Mouse (Mus musculus): ENCODE measurements around the gene Nceh1. TPM values are rescaled to one million over a fixed set of nuclear protein-coding genes. Genes with fewer than 3 reads are reported as not detected.
"Not testable (repeated sequence)": the region's sequence is repeated elsewhere in the genome, so short reads cannot be mapped to it uniquely, and the experiment has no call there.

The Nceh1 gene
- polyA plus RNA-seq, 1 experiment from 2014 or later, result 7.0 TPM

- Histone ChIP-seq H3K27me3 (no peaks in the 10 kb centered on the region), H3K36me3 (no peaks in the 10 kb centered on the region), H3K4me1 (replicated peaks) (peaks cover 6% of the 10 kb centered on the region; the same call in 1 of the 2 replicates), H3K9ac (no peak overlapping the region), H3K4me2 (no peak overlapping the region), H3K27ac (replicated peaks) (0 out of 2 replicates have a peak overlapping the region, but pooled peaks have one; percentile 7), H3K9me3 (no peaks in the 10 kb centered on the region), H3K4me3 (no peak overlapping the region)
- WGBS, result 14% methylated on average over 7 of the region's 7 CpGs
- peak; percentile 63; the same call in 1 of the 2 replicates for ATAC-seq (ENCODE audit: low read depth)
Measured at GRCm38 (mm10) chr3:27272926-27273745, 90.4 kb downstream of the Nceh1 start.

- H3K9me3 ChIP-seq; H3K9ac ChIP-seq; H3K4me3 ChIP-seq; ATAC-seq (ENCODE audit: low read depth); H3K27me3 ChIP-seq; H3K27ac ChIP-seq (replicated peaks); H3K4me2 ChIP-seq; H3K36me3 ChIP-seq: not testable (repeated sequence)
- 97% methylated on average over 14 of the region's 14 CpGs for WGBS
- peaks cover 14% of the 10 kb centered on the region for H3K4me1 ChIP-seq (replicated peaks)
Measured at GRCm38 (mm10) chr3:27279286-27279925, 96.6 kb downstream of the Nceh1 start.

DNA sequence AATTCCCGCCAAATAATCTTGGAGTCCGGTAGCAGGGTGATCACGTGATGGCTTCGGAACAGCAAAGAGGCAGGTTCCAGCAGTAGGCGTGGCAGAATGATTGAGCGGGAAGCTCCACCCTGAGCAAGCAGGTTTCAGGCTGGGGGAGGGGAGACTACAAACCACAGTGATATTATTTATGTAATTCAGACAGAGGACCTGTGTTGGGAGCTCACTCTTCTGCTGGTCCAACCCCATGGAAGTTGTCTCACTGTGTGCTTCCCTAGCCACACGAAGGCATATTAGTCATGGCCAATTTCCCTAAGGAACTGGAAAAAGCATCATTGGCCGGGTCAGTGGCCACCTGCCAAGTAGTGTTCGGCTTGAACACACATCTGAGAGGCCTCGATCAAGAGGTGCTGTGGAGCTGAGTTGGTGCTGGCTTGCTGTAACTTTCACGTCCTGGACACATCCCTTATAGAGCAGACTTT is 97.5 kb downstream of the Nceh1 start:
- Histone ChIP-seq H3K36me3 (no peaks in the 10 kb centered on the region), H3K9me3 (no peaks in the 10 kb centered on the region), H3K27ac (replicated peaks) (no peak overlapping the region), H3K27me3 (no peaks in the 10 kb centered on the region), H3K9ac (no peak overlapping the region), H3K4me3 (no peak overlapping the region), H3K4me1 (replicated peaks) (peaks cover 14% of the 10 kb centered on the region), H3K4me2 (no peak overlapping the region)
- 56% methylated on average over 11 of the region's 11 CpGs for WGBS
- ATAC-seq (ENCODE audit: low read depth), result no peak

DNA sequence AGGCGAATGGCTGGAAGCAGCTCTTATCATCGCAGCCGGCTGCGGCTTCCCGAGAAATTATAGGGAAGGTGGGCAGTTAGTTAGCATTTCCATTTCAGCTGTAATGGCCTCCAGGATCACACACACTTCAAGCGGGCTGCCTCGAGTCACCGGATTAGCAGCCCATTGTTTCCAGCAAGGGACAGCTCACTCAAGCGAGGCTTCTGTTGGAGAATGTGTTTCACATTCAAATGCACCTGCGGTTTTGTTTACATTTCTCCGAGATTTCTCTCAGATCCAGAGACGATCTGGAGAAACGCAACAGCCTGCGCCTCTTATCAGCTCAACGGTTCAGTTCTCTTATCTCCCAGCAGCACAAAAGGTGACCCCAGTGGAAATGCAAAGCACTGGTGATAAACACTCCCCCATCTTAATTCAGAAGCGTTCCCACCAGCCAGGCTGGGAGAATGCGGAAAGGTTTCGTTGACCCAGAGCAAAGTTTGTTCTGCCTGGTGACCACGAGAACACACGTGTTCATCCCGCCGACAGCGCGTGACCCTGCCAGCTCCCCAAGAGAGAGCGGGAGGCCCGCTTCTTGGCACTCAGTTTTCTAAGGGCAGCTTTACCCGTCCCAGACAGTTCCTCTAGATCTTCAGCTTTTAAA is 100.4 kb downstream of the Nceh1 start:
- Histone ChIP-seq H3K27ac (replicated peaks) (peak overlapping the region; percentile 67), H3K27me3 (no peaks in the 10 kb centered on the region), H3K9ac (peak overlapping the region; percentile 14; the same call in 1 of the 2 replicates), H3K36me3 (no peaks in the 10 kb centered on the region), H3K9me3 (no peaks in the 10 kb centered on the region), H3K4me2 (peak overlapping the region; percentile 55), H3K4me1 (replicated peaks) (peaks cover 14% of the 10 kb centered on the region), H3K4me3 (peak overlapping the region; percentile 28)
- peak; percentile 68; the same call in 1 of the 2 replicates for ATAC-seq (ENCODE audit: low read depth)
- WGBS, result 5% methylated on average over 27 of the region's 27 CpGs

DNA sequence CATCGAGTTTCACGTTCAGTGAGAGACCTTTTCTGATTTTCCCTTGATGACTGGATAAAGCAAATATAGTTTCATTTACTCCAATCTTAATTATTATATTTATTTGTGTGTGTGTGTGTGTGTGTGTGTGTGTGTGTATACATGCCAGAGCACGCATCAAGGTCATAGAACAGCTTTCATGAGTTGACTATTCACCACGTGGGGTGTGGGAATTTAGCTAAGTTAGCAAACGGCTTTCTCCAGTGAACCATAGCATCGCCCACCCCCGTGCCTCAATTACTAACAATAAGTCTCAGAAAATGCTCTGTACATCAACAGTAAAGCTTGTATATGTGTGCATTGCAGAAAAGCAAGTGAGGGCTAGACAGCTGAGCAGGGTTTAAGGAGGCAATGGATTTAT is 101.0 kb downstream of the Nceh1 start:
- ATAC-seq (ENCODE audit: low read depth), result no peak
- Histone ChIP-seq H3K36me3 (no peaks in the 10 kb centered on the region), H3K9me3 (no peaks in the 10 kb centered on the region), H3K4me2 (peak overlapping the region; percentile 55), H3K27ac (replicated peaks) (no peak overlapping the region), H3K27me3 (no peaks in the 10 kb centered on the region), H3K9ac (no peak overlapping the region), H3K4me3 (no peak overlapping the region), H3K4me1 (replicated peaks) (peaks cover 14% of the 10 kb centered on the region)
- WGBS, result 65% methylated on average over 7 of the region's 7 CpGs

GRCm38 (mm10) chr3:27284227-27284626 is 101.5 kb downstream of the Nceh1 start:
- Histone ChIP-seq H3K4me2 (no peak overlapping the region), H3K9me3 (no peaks in the 10 kb centered on the region), H3K4me3 (no peak overlapping the region), H3K4me1 (replicated peaks) (peaks cover 14% of the 10 kb centered on the region), H3K27me3 (no peaks in the 10 kb centered on the region), H3K36me3 (no peaks in the 10 kb centered on the region), H3K9ac (no peak overlapping the region), H3K27ac (replicated peaks) (no peak overlapping the region)
- WGBS, result 89% methylated on average over 5 of the region's 5 CpGs
- ATAC-seq (ENCODE audit: low read depth), result no peak

- Histone ChIP-seq H3K9ac (no peak overlapping the region), H3K9me3 (no peaks in the 10 kb centered on the region), H3K4me1 (replicated peaks) (peaks cover 14% of the 10 kb centered on the region), H3K4me2 (no peak overlapping the region), H3K4me3 (no peak overlapping the region), H3K27me3 (no peaks in the 10 kb centered on the region), H3K27ac (replicated peaks) (no peak overlapping the region), H3K36me3 (no peaks in the 10 kb centered on the region)
- 81% methylated on average over 9 of the region's 9 CpGs for WGBS
- ATAC-seq (ENCODE audit: low read depth), result no peak
Measured at GRCm38 (mm10) chr3:27285072-27285471, 102.3 kb downstream of the Nceh1 start.

- H3K9me3 ChIP-seq, result no peaks in the 10 kb centered on the region
- ATAC-seq (ENCODE audit: low read depth), result no peak
- H3K4me1 ChIP-seq (replicated peaks), result peaks cover 3% of the 10 kb centered on the region
- H3K4me2 ChIP-seq, result no peak overlapping the region
- 71% methylated on average over 2 of the region's 2 CpGs for WGBS
- H3K4me3 ChIP-seq, result no peak overlapping the region
- H3K9ac ChIP-seq, result no peak overlapping the region
- H3K36me3 ChIP-seq, result no peaks in the 10 kb centered on the region
- H3K27me3 ChIP-seq, result no peaks in the 10 kb centered on the region
- no peak overlapping the region for H3K27ac ChIP-seq (replicated peaks)
Measured at GRCm38 (mm10) chr3:27288301-27288700, 105.5 kb downstream of the Nceh1 start.

DNA sequence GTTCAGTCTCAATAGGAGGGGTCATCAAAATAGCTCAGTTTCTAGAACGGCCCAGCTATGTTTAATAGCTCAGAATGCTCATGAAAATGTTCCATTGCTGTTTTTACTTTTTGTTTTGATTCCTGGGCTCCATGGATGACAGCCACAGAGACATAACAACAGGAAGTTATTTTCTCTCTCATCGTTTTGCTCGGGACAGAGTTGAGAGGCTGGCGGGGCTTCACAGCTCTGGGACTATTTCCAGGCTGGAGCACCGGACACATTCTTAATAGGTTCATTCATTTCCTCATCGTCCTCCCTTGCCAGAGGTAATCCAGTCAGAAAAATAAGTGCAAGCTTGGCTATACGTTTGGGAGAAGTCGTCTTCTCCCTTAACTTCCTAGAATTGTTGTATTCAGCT is 106.1 kb downstream of the Nceh1 start:
- Histone ChIP-seq H3K27ac (replicated peaks) (no peak overlapping the region), H3K27me3 (no peaks in the 10 kb centered on the region), H3K9ac (no peak overlapping the region), H3K4me2 (no peak overlapping the region), H3K36me3 (no peaks in the 10 kb centered on the region), H3K9me3 (no peaks in the 10 kb centered on the region), H3K4me1 (replicated peaks) (no peaks in the 10 kb centered on the region), H3K4me3 (no peak overlapping the region)
- 73% methylated on average over 8 of the region's 8 CpGs for WGBS
- no peak for ATAC-seq (ENCODE audit: low read depth)

- H3K9ac ChIP-seq, result no peak overlapping the region
- no peak overlapping the region for H3K27ac ChIP-seq (replicated peaks)
- no peak for ATAC-seq (ENCODE audit: low read depth)
- WGBS, result 85% methylated on average over 5 of the region's 5 CpGs
- no peaks in the 10 kb centered on the region for H3K4me1 ChIP-seq (replicated peaks)
- no peaks in the 10 kb centered on the region for H3K36me3 ChIP-seq
- no peak overlapping the region for H3K4me3 ChIP-seq
- no peaks in the 10 kb centered on the region for H3K9me3 ChIP-seq
- H3K27me3 ChIP-seq, result no peaks in the 10 kb centered on the region
- H3K4me2 ChIP-seq, result no peak overlapping the region
Measured at GRCm38 (mm10) chr3:27290285-27290684, 107.5 kb downstream of the Nceh1 start.

DNA sequence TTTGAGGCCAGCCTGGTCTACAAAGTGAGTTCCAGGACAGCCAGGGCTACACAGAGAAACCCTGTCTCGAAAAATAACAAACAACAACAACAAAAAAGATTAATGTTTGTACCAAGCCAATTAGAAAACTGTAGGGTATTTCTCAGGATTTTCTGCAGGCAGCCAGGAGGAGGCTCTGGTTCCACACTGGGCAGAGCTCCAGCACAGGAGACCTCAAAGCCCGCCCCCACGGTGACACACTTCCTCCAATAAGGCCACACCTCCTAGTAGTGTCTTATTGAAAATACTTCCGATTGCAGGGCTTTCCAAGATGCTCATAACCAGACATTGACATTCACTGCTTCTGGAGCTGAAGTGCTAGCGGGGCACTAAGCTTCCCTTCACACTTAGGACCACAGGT is 108.2 kb downstream of the Nceh1 start:
- not testable (repeated sequence) for H3K27me3 ChIP-seq; ATAC-seq (ENCODE audit: low read depth); H3K4me2 ChIP-seq; H3K36me3 ChIP-seq; H3K9ac ChIP-seq; H3K27ac ChIP-seq (replicated peaks); H3K4me3 ChIP-seq; H3K4me1 ChIP-seq (replicated peaks); H3K9me3 ChIP-seq
- WGBS, result 88% methylated on average over 5 of the region's 5 CpGs

DNA sequence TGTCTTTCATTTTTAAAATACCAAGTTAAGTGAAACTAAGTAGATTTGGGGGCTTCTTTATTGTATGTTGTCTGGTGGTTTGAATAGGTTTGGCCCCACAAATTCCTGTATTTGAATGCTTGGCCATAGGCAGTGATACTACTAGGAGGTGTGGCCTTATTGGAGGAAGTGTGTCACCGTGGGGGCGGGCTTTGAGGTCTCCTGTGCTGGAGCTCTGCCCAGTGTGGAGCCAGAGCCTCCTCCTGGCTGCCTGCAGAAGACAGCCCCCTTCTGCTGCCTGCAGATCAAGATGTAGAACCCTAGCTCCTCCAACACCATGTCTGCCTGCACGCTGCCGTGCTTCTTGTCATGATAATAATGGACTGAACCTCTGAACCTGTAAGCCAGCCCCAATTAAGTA is 108.6 kb downstream of the Nceh1 start:
- H3K9me3 ChIP-seq; H3K9ac ChIP-seq; H3K4me2 ChIP-seq; H3K27ac ChIP-seq (replicated peaks); ATAC-seq (ENCODE audit: low read depth); H3K4me3 ChIP-seq; H3K36me3 ChIP-seq; H3K4me1 ChIP-seq (replicated peaks); H3K27me3 ChIP-seq: not testable (repeated sequence)
- 92% methylated on average over 4 of the region's 4 CpGs for WGBS
